Mouse (Mus musculus) myocyte (in vitro differentiated cells): ENCODE measurements around the gene Prkag2. TPM values are rescaled to one million over a fixed set of nuclear protein-coding genes. Genes with fewer than 3 reads are reported as not detected.

Source experiments
- H3K27me3 ChIP-seq: one replicate; pipeline ENCODE4 v1.6.1; 2011; ENCODE audit not compliant: control insufficient read depth, insufficient read depth, insufficient read length
- H3K36me3 ChIP-seq: one replicate; pipeline ENCODE4 v1.6.1; 2011; ENCODE audit not compliant: control insufficient read depth, insufficient read depth
- H3K4me2 ChIP-seq: one replicate; pipeline ENCODE4 v1.6.1; 2011; ENCODE audit warnings: low read depth, control low read depth
- H3K4me3 ChIP-seq: one replicate; pipeline ENCODE4 v1.5.1; 2011; ENCODE audit warnings: mild to moderate bottlenecking, control low read depth, moderate library complexity
- H3K79me2 ChIP-seq: one replicate; pipeline ENCODE4 v1.6.1; 2011; ENCODE audit not compliant: control insufficient read depth, insufficient read depth
- H3ac ChIP-seq: one replicate; pipeline ENCODE4 v1.6.1; 2011; ENCODE audit not compliant: control insufficient read depth, insufficient read length
- CEBPB ChIP-seq: IDR thresholded peaks from 2 replicates; pipeline ENCODE4 v1.6.1; 2011; ENCODE audit warnings: mild to moderate bottlenecking, moderate library complexity; ENCODE audit not compliant: poor library complexity, insufficient read depth, severe bottlenecking
- E2F4 ChIP-seq: IDR thresholded peaks from one replicate; pipeline ENCODE4 v1.6.1; 2011; ENCODE audit warnings: mild to moderate bottlenecking, control low read depth, moderate library complexity; ENCODE audit not compliant: insufficient read depth
- MAX ChIP-seq: IDR thresholded peaks from one replicate; pipeline ENCODE4 v1.6.1; 2011; ENCODE audit warnings: low read depth, mild to moderate bottlenecking, control low read depth
- MYOD1 ChIP-seq, 3 experiments: IDR thresholded peaks; one replicate each; pipeline ENCODE4 v1.6.1; 2011; ENCODE audit warnings: control low read depth in 2 of 3, low read depth in 2 of 3, mild to moderate bottlenecking in 2 of 3, moderate library complexity in 1 of 3; ENCODE audit not compliant: insufficient read length in 2 of 3, control insufficient read depth in 1 of 3
- MYOG ChIP-seq, 3 experiments: IDR thresholded peaks; one replicate each; pipeline ENCODE4 v1.6.1; 2011; ENCODE audit warnings: control low read depth in 2 of 3, low read depth in 2 of 3, mild to moderate bottlenecking in 2 of 3; ENCODE audit not compliant: insufficient read length in 2 of 3, control insufficient read depth in 1 of 3, insufficient read depth in 1 of 3
- POLR2A ChIP-seq: IDR thresholded peaks from one replicate; pipeline ENCODE4 v1.6.1; 2011; ENCODE audit warnings: low read depth, mild to moderate bottlenecking, control low read depth, moderate library complexity; ENCODE audit not compliant: insufficient read length
- POLR2AphosphoS2 ChIP-seq: IDR thresholded peaks from one replicate; pipeline ENCODE4 v1.6.1; 2011; ENCODE audit warnings: low read depth, control low read depth; ENCODE audit not compliant: insufficient read length
- REST ChIP-seq: IDR thresholded peaks from one replicate; pipeline ENCODE4 v1.6.1; 2011; ENCODE audit warnings: mild to moderate bottlenecking, control low read depth, moderate library complexity; ENCODE audit not compliant: insufficient read depth, insufficient read length
- SRF ChIP-seq: IDR thresholded peaks from one replicate; pipeline ENCODE4 v1.6.1; 2011; ENCODE audit warnings: low read depth; ENCODE audit not compliant: control insufficient read depth, insufficient read length
- TCF12 ChIP-seq: IDR thresholded peaks from one replicate; pipeline ENCODE4 v1.6.1; 2011; ENCODE audit warnings: mild to moderate bottlenecking, control low read depth; ENCODE audit not compliant: poor library complexity, insufficient read depth, severe bottlenecking
- TCF3 ChIP-seq: IDR thresholded peaks from one replicate; pipeline ENCODE4 v1.6.1; 2011; ENCODE audit warnings: low read depth, control low read depth; ENCODE audit not compliant: insufficient read length
- USF1 ChIP-seq: IDR thresholded peaks from one replicate; pipeline ENCODE4 v1.6.1; 2011; ENCODE audit warnings: low read depth, mild to moderate bottlenecking, control low read depth, moderate library complexity
- polyA plus RNA-seq: library from polyadenylated mRNA; unstranded; fragments of >200 nt; fragmentation: generic; extraction: Trizol; gene quantifications from one replicate; pipeline ENCODE4 v1.2.1, GENCODE M21; 2012; ENCODE audit warnings: missing spikeins

Prkag2 gene
- polyA plus RNA-seq, 1 experiment, result 5.8 TPM

GRCm38 (mm10) chr5:25110314-25110713, 9.9 kb upstream of the Prkag2 start:
- Histone ChIP-seq H3K4me2 (no peak overlapping the region), H3K27me3 (peaks cover 16% of the 10 kb centered on the region), H3K36me3 (no peaks in the 10 kb centered on the region), H3ac (no peak overlapping the region), H3K79me2 (no peaks in the 10 kb centered on the region), H3K4me3 (no peak overlapping the region)
- no peak for TF ChIP-seq MYOG (IDR thresholded peaks at IDR 0.05; ENCODE audit: control insufficient read depth in 1 of 3, insufficient read depth in 1 of 3, insufficient read length in 2 of 3, low read depth in 2 of 3)
- TF ChIP-seq REST, result no peak
- no peak for TF ChIP-seq MAX
- no peak for TF ChIP-seq CEBPB
- no peak for TF ChIP-seq TCF12
- no peak for TF ChIP-seq MYOD1 (IDR thresholded peaks at IDR 0.05; ENCODE audit: control insufficient read depth in 1 of 3, insufficient read length in 2 of 3, low read depth in 2 of 3)
- TF ChIP-seq SRF, result no peak
- TF ChIP-seq E2F4, result no peak
- TF ChIP-seq USF1, result no peak
- TF ChIP-seq TCF3, result no peak
- no peak for TF ChIP-seq POLR2AphosphoS2
- no peak for TF ChIP-seq POLR2A

GRCm38 (mm10) chr5:25105748-25106147, 5.3 kb upstream of the Prkag2 start:
- Histone ChIP-seq H3K27me3 (peaks cover 13% of the 10 kb centered on the region), H3K79me2 (no peaks in the 10 kb centered on the region), H3K4me2 (no peak overlapping the region), H3K4me3 (no peak overlapping the region), H3ac (no peak overlapping the region), H3K36me3 (no peaks in the 10 kb centered on the region)
- TF ChIP-seq TCF12 (no peak), E2F4 (no peak), USF1 (no peak), MAX (no peak), CEBPB (no peak), POLR2A (no peak), POLR2AphosphoS2 (no peak), MYOD1 (IDR thresholded peaks at IDR 0.05; ENCODE audit: control insufficient read depth in 1 of 3, insufficient read length in 2 of 3, low read depth in 2 of 3) (no peak), REST (no peak), MYOG (IDR thresholded peaks at IDR 0.05; ENCODE audit: control insufficient read depth in 1 of 3, insufficient read depth in 1 of 3, insufficient read length in 2 of 3, low read depth in 2 of 3) (no peak)

GRCm38 (mm10) chr5:25101126-25101523, 683 bp upstream of the Prkag2 start:
- Histone ChIP-seq H3K4me3 (peak overlapping the region; percentile 21), H3K79me2 (no peaks in the 10 kb centered on the region), H3K36me3 (no peaks in the 10 kb centered on the region), H3K27me3 (peaks cover 28% of the 10 kb centered on the region), H3ac (no peak overlapping the region), H3K4me2 (peak overlapping the region; percentile 86)
- TF ChIP-seq REST (no peak), CEBPB (peak; percentile 98)

- Histone ChIP-seq H3K36me3 (no peaks in the 10 kb centered on the region), H3K4me3 (peak overlapping the region; percentile 21), H3K4me2 (peak overlapping the region; percentile 86), H3ac (no peak overlapping the region), H3K79me2 (no peaks in the 10 kb centered on the region), H3K27me3 (peaks cover 28% of the 10 kb centered on the region)
- TF ChIP-seq POLR2A, result no peak
- TF ChIP-seq MAX, result no peak
- no peak for TF ChIP-seq REST
- TF ChIP-seq E2F4, result no peak
- no peak for TF ChIP-seq POLR2AphosphoS2
Measured at GRCm38 (mm10) chr5:25100157-25100515, 306 bp downstream of the Prkag2 start.

GRCm38 (mm10) chr5:25099367-25100156, 880 bp downstream of the Prkag2 start:
- Histone ChIP-seq H3K79me2 (no peaks in the 10 kb centered on the region), H3ac (no peak overlapping the region), H3K36me3 (no peaks in the 10 kb centered on the region), H3K27me3 (peaks cover 28% of the 10 kb centered on the region), H3K4me3 (peak overlapping the region; percentile 21), H3K4me2 (peak overlapping the region; percentile 86)
- TF ChIP-seq MYOD1 (IDR thresholded peaks at IDR 0.05; ENCODE audit: control insufficient read depth in 1 of 3, insufficient read length in 2 of 3, low read depth in 2 of 3), result no peak
- no peak for TF ChIP-seq USF1
- TF ChIP-seq MAX, result no peak
- no peak for TF ChIP-seq MYOG (IDR thresholded peaks at IDR 0.05; ENCODE audit: control insufficient read depth in 1 of 3, insufficient read depth in 1 of 3, insufficient read length in 2 of 3, low read depth in 2 of 3)
- no peak for TF ChIP-seq E2F4
- no peak for TF ChIP-seq CEBPB
- TF ChIP-seq POLR2AphosphoS2, result no peak
